Mouse (Mus musculus) cerebellum, postnatal 10 days (tissue): ENCODE data around the gene Letmd1.

Experiments used
- DNase-seq, 2 experiments: peaks; one replicate each; pipeline ENCODE4 v3.0.0; 2021; ENCODE audit warnings: mixed read lengths in 2 of 2

Letmd1 gene

DNA sequence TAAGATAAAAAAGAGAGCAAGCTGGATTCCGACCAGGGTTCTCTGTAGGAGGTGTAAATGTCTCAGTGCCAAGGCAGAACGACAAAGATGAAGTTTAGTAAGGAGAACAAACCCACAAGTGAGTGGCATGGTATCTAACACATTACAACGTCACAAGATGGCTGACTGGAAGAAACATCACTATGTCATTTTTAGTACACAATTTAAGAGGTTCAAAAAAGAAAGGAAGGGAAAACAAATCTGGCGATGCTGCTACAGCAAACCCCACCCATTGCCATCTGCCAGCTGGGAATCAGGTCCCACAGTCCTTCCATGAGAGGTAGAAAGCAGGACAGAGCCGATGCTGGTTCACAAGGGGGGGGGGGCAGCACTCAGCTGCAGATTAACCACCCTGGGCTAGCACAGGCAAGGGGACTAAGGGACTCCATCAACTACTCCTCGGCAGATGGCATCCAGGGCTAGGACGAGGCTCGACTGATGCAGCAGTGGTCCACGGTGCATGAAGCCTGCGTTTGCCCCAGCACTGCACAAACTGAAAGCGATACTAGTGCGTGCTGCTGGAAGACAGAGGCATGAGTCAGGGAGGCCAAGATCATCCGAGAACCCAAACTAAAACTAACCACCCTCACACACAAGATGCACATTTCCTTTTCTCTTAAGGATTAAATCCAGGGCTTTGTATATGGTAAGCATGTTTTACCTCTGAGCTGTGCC is 39.8 kb downstream of the Letmd1 start:
- DNase-seq = no peak

DNA sequence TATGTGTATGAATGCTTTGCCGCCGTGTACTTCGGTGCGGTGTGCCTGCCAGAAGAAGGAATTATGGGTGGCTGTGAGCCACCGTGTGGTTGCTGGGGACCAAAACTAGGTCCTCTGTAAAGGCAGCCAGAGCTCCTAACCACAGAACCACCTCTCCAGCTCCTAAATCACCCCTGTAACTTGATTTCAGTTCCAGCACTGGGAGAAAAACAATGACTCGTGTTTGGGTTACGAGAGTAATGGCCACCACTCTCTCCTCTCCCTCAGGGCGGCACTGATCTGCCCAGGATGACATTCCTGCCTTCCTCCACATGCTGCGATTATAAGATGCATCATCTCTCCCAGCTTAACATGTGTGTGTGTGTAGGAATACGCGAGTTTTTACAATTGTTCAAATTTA is 41.2 kb downstream of the Letmd1 start:
- no peak for DNase-seq

DNA sequence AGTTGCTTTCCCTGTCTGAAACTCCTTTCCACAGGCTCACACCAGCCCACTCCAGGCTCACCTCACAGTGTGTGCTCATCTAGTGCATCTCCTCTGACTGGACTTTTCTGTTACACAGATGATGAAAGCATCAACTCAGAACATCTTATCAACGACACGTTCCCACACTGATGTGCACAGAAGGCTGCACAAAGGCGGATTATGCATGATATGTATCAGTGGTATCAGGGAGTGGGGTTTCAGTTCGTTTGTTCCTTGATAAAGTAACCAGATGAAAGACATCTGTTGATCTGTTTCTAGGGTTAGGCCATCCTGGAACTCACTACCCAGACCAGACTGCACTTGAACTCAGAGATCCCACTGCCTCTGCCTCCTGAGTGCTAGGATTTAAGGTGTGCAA is 44.6 kb downstream of the Letmd1 start:
- DNase-seq = no peak

DNA sequence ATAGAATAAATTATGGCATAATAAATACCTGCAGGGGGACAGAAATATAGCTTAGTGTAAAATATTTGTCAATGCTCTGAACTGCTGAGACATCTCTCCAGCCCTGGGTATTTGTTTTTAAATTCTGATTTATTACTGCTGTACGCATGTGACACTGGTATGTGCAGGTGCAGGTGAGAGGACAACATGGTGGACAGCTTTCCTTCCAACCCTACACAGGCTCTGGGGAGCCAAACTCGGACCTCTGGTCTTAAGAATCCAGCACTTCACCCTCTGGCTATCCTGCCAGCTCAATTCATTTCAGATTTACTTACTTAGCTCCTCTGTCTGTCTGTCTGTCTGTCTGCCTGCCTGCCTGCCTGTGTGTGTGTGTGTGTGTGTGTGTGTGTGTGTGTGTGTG is 46.3 kb downstream of the Letmd1 start:
- no peak for DNase-seq

DNA sequence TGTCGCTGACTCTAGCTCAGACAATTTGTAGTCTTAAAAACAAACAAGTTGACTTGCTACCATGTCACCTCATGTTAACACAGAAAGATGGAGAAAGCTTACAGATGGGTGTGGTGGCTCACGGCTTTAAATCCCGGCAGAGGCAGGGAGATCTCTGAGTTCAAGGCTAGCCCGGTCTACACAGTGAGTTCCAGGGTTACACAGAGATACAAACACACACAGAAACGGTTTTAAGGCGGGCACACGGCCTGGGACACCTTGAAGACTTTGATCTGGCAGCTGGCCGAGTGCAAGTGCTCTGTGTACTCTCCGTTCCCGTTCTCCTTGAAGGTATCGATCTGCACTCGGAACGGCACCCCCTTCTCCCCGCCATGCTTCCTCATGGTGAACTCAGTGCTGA is 51.5 kb downstream of the Letmd1 start:
- no peak for DNase-seq

DNA sequence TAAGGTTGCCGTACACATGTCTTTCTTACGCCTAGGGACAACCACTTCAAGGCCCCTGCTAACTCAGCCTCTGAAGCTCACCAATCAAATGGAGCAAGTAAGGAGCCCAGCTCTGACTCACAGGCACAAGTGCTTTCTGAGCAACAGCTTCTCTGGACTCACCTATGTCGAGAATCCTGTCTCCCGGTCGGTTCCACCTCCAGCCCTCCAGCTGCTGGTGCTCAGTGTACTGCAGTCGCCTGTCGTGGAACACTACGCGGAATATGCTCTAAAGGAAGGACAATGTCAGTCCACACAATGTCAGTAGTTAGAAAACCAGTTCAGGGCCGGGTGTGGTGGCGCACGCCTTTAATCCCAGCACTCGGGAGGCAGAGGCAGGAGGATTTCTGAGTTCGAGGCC is 56.6 kb downstream of the Letmd1 start:
- DNase-seq = no peak

DNA sequence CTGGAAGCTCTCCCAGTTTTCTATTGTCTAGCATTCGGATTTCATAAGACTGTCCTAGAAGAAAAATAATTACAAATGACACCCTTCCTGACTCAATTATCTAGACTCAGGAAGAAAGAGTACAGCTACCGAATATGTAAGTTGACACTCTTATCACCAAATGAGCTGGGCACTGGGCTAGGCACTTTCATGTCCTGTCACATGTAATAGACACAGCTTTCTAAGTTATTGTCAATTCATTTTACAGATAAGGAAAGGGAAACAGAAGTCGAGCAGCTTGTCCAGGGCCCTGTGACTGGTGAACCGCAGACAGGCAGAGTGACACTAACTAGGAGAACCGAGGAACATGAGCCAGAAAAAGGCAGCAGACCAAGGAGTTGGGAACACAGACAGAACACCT is 59.1 kb downstream of the Letmd1 start:
- DNase-seq = no peak
